In genomic region chr6:125193390-125193789, GRCm38 (mm10) we compare ENCODE assay signal across 9 mouse cellular contexts. TPM values are rescaled to one million over a fixed set of nuclear protein-coding genes. Genes with fewer than 3 reads are reported as not detected.
DNase-seq lines count a peak whose midpoint lies in the region; ATAC-seq and TF ChIP-seq lines count a peak whose summit lies in the region.
"Had no signal": no experiment of that assay in that cellular context is flagged by ENCODE, and none has a peak within 500 bp of the region (broad histone marks: within the 10 kb centered on the region; RNA-seq: fewer than 3 reads in every experiment).

No protein-coding gene starts in this region.

- no peak for DNase-seq in hindbrain, postnatal 0 days (ENCODE audit: low spot score)
- no peak for DNase-seq in frontal cortex, postnatal 14 days (ENCODE audit: low spot score in 2 of 2)
- DNase-seq in cerebellum, postnatal 10 days: no peak
- DNase-seq: gastrocnemius, postnatal 25 days; kidney, adult 8-10 months had no signal

- H3ac ChIP-seq in C2C12 (ENCODE audit: control insufficient read depth, insufficient read length, low read depth): no peak overlapping the region

- peaks cover 23% of the 10 kb centered on the region for H3K4me1 ChIP-seq in hindbrain, embryonic 15.5 days (replicated peaks)
- peaks cover 5% of the 10 kb centered on the region for H3K4me1 ChIP-seq in hindbrain, postnatal 0 days (ENCODE audit: insufficient read depth, low read length)
- peaks cover 3% of the 10 kb centered on the region for H3K4me1 ChIP-seq in ES-Bruce4 (ENCODE audit: control insufficient read depth, insufficient read depth, low read length)
- H3K4me1 ChIP-seq in limb, embryonic 12.5 days (replicated peaks): peaks cover 5% of the 10 kb centered on the region

- peaks cover 22% of the 10 kb centered on the region for H3K36me3 ChIP-seq in hindbrain, embryonic 15.5 days
- peaks cover 22% of the 10 kb centered on the region for H3K36me3 ChIP-seq in hindbrain, postnatal 0 days (ENCODE audit: insufficient read depth, low read length)
- H3K36me3 ChIP-seq in C2C12 (ENCODE audit: control insufficient read depth, insufficient read depth): peaks cover 51% of the 10 kb centered on the region
- peaks cover 27% of the 10 kb centered on the region for H3K36me3 ChIP-seq in ES-Bruce4 (ENCODE audit: control insufficient read depth, insufficient read depth, low read length, poor library complexity, severe bottlenecking)
- peaks cover 39% of the 10 kb centered on the region for H3K36me3 ChIP-seq in limb, embryonic 12.5 days

- no peaks in the 10 kb centered on the region for H3K9me3 ChIP-seq in hindbrain, embryonic 15.5 days
- H3K9me3 ChIP-seq in hindbrain, postnatal 0 days (ENCODE audit: low read length): no peaks in the 10 kb centered on the region
- no peaks in the 10 kb centered on the region for H3K9me3 ChIP-seq in ES-Bruce4 (replicated peaks; ENCODE audit: control insufficient read depth, insufficient read depth, low read length, poor library complexity, severe bottlenecking)
- no peaks in the 10 kb centered on the region for H3K9me3 ChIP-seq in limb, embryonic 12.5 days

- no peak for TF ChIP-seq EP300 in ES-Bruce4 (IDR thresholded peaks at IDR 0.05; ENCODE audit: insufficient read depth, low read depth, low read length)

- no peak for TF ChIP-seq POLR2A in ES-Bruce4 (IDR thresholded peaks at IDR 0.05; ENCODE audit: insufficient read depth, low read length)

- peaks cover 59% of the 10 kb centered on the region for H3K79me2 ChIP-seq in C2C12 (ENCODE audit: control insufficient read depth, insufficient read depth)

- TF ChIP-seq CTCF in hindbrain, postnatal 0 days (IDR thresholded peaks at IDR 0.05; ENCODE audit: low read depth): no peak
- TF ChIP-seq CTCF in C2C12 (IDR thresholded peaks at IDR 0.05; ENCODE audit: control insufficient read depth, insufficient read depth, insufficient read length): no peak
- TF ChIP-seq CTCF in ES-Bruce4 (IDR thresholded peaks at IDR 0.05; ENCODE audit: low read depth, low read length): no peak

- no peaks in the 10 kb centered on the region for H3K27me3 ChIP-seq in hindbrain, embryonic 15.5 days
- H3K27me3 ChIP-seq in hindbrain, postnatal 0 days (ENCODE audit: insufficient read depth, low read length): no peaks in the 10 kb centered on the region
- H3K27me3 ChIP-seq in C2C12 (ENCODE audit: control insufficient read depth, insufficient read depth, insufficient read length): no peaks in the 10 kb centered on the region
- H3K27me3 ChIP-seq in ES-Bruce4 (ENCODE audit: control insufficient read depth, insufficient read depth, low read length, poor library complexity, severe bottlenecking): no peaks in the 10 kb centered on the region
- H3K27me3 ChIP-seq in limb, embryonic 12.5 days: no peaks in the 10 kb centered on the region

- no peak overlapping the region for H3K27ac ChIP-seq in hindbrain, embryonic 15.5 days (replicated peaks)
- no peak overlapping the region for H3K27ac ChIP-seq in hindbrain, postnatal 0 days
- H3K27ac ChIP-seq in ES-Bruce4 (ENCODE audit: insufficient read depth, low read length): no peak overlapping the region
- H3K27ac ChIP-seq in limb, embryonic 12.5 days: no peak overlapping the region

- H3K9ac ChIP-seq in hindbrain, embryonic 15.5 days: no peak overlapping the region
- H3K9ac ChIP-seq in hindbrain, postnatal 0 days (replicated peaks; ENCODE audit: low read length): no peak overlapping the region
- 0 out of 2 replicates have a peak overlapping the region, but pooled peaks have one; percentile 20 for H3K9ac ChIP-seq in ES-Bruce4 (ENCODE audit: low read depth, poor library complexity, severe bottlenecking)
- no peak overlapping the region for H3K9ac ChIP-seq in limb, embryonic 12.5 days (replicated peaks)

- no peak for ATAC-seq in hindbrain, embryonic 15.5 days (ENCODE audit: low FRiP score, low read depth)
- ATAC-seq in hindbrain, postnatal 0 days: no peak
- no peak for ATAC-seq in limb, embryonic 12.5 days (ENCODE audit: insufficient number of reproducible peaks, insufficient read depth, low FRiP score, low TSS enrichment, low read depth)

- no peak overlapping the region for H3K4me3 ChIP-seq in hindbrain, embryonic 15.5 days
- no peak overlapping the region for H3K4me3 ChIP-seq in hindbrain, postnatal 0 days (ENCODE audit: low read length)
- peak overlapping the region; percentile 74 for H3K4me3 ChIP-seq in C2C12 (ENCODE audit: insufficient read depth, poor library complexity, severe bottlenecking)
- H3K4me3 ChIP-seq in ES-Bruce4 (ENCODE audit: low read depth, low read length): no peak overlapping the region
- H3K4me3 ChIP-seq in limb, embryonic 12.5 days (replicated peaks): peak overlapping the region; percentile 3; the same call in 1 of the 2 replicates

- WGBS in hindbrain, embryonic 15.5 days: 83% methylated on average over 7 of the region's 7 CpGs
- 80% methylated on average over 7 of the region's 7 CpGs for WGBS in hindbrain, postnatal 0 days
- WGBS in limb, embryonic 12.5 days: 71% methylated on average over 7 of the region's 7 CpGs

- peaks cover 34% of the 10 kb centered on the region for H3K79me3 ChIP-seq in C2C12 (ENCODE audit: low read depth)

- H3K4me2 ChIP-seq in hindbrain, embryonic 15.5 days: peak overlapping the region; percentile 94; the same call in 1 of the 2 replicates
- H3K4me2 ChIP-seq in hindbrain, postnatal 0 days (ENCODE audit: low read depth, low read length): no peak overlapping the region
- H3K4me2 ChIP-seq in limb, embryonic 12.5 days: peak overlapping the region; percentile 79

TF ChIP-seq in C2C12, 6 proteins besides CTCF, POLR2A, EP300 and RAD21:
- peak; percentile 72 for TF ChIP-seq USF1 (IDR thresholded peaks at IDR 0.05; ENCODE audit: low read depth)
- TF ChIP-seq MYOG (IDR thresholded peaks at IDR 0.05; ENCODE audit: control insufficient read depth, extremely low read depth, insufficient read length): no peak

RNA-seq across cellular contexts. Expression of gene Mrpl51, which starts 1.8 kb away (rescaled TPM):
- polyA plus RNA-seq in hindbrain, embryonic 15.5 days (2015; fragmentation: Nextera tagmentation; extraction: Ambion mirVana): 148 and 150 TPM in 2 replicates
- 20.6 and 40.3 TPM in 2 replicates for total RNA-seq in hindbrain, postnatal 0 days (2014; rRNA removed)
- 159 and 163 TPM in 2 replicates for polyA plus RNA-seq in hindbrain, postnatal 0 days (2015; fragmentation: Nextera tagmentation; extraction: Ambion mirVana)
- polyA plus RNA-seq in C2C12 (2012; fragmentation: generic; extraction: Trizol) (147 TPM), ES-Bruce4 (2011; ENCODE audit: insufficient read depth, insufficient read length, low read depth, missing spikeins) (113 TPM in 2 replicates)
- 209 and 210 TPM in 2 replicates for polyA plus RNA-seq in limb, embryonic 12.5 days (2016; fragmentation: Nextera tagmentation; extraction: Ambion mirVana)

RNA-seq across cellular contexts. Expression of gene Ncapd2, which starts 1.9 kb away (rescaled TPM):
- polyA plus RNA-seq in hindbrain, embryonic 15.5 days (2015; fragmentation: Nextera tagmentation; extraction: Ambion mirVana): 51.3 and 57.1 TPM in 2 replicates
- total RNA-seq in hindbrain, postnatal 0 days (2014; rRNA removed): 47.1 and 56.3 TPM in 2 replicates
- polyA plus RNA-seq in hindbrain, postnatal 0 days (2015; fragmentation: Nextera tagmentation; extraction: Ambion mirVana): 30.3 and 34.1 TPM in 2 replicates
- 78.7 TPM for polyA plus RNA-seq in C2C12 (2012; fragmentation: generic; extraction: Trizol)
- polyA plus RNA-seq in ES-Bruce4 (2011; ENCODE audit: insufficient read depth, insufficient read length, low read depth, missing spikeins): 383 and 401 TPM in 2 replicates
- 224 and 227 TPM in 2 replicates for polyA plus RNA-seq in limb, embryonic 12.5 days (2016; fragmentation: Nextera tagmentation; extraction: Ambion mirVana)

RNA-seq across cellular contexts. Expression of gene Vamp1, which starts 22.0 kb away (rescaled TPM):
- 28.1 and 28.4 TPM in 2 replicates for polyA plus RNA-seq in hindbrain, embryonic 15.5 days (2015; fragmentation: Nextera tagmentation; extraction: Ambion mirVana)
- total RNA-seq in hindbrain, postnatal 0 days (2014; rRNA removed): 74.6 and 85.3 TPM in 2 replicates
- 73.0 and 74.6 TPM in 2 replicates for polyA plus RNA-seq in hindbrain, postnatal 0 days (2015; fragmentation: Nextera tagmentation; extraction: Ambion mirVana)
- 0.69 TPM for polyA plus RNA-seq in C2C12 (2012; fragmentation: generic; extraction: Trizol)
- 9.4 and 14.3 TPM in 2 replicates for polyA plus RNA-seq in ES-Bruce4 (2011; ENCODE audit: insufficient read depth, insufficient read length, low read depth, missing spikeins)
- 6.3 and 7.4 TPM in 2 replicates for polyA plus RNA-seq in limb, embryonic 12.5 days (2016; fragmentation: Nextera tagmentation; extraction: Ambion mirVana)

RNA-seq across cellular contexts. Expression of gene Gapdh, which starts 27.1 kb away (rescaled TPM):
- polyA plus RNA-seq in hindbrain, embryonic 15.5 days (2015; fragmentation: Nextera tagmentation; extraction: Ambion mirVana): 1,531 and 1,630 TPM in 2 replicates
- 2,711 and 2,736 TPM in 2 replicates for total RNA-seq in hindbrain, postnatal 0 days (2014; rRNA removed)
- polyA plus RNA-seq in hindbrain, postnatal 0 days (2015; fragmentation: Nextera tagmentation; extraction: Ambion mirVana): 1,874 and 1,919 TPM in 2 replicates
- 7,334 TPM for polyA plus RNA-seq in C2C12 (2012; fragmentation: generic; extraction: Trizol)
- polyA plus RNA-seq in ES-Bruce4 (2011; ENCODE audit: insufficient read depth, insufficient read length, low read depth, missing spikeins): 933 and 990 TPM in 2 replicates
- polyA plus RNA-seq in limb, embryonic 12.5 days (2016; fragmentation: Nextera tagmentation; extraction: Ambion mirVana): 2,206 and 2,264 TPM in 2 replicates

RNA-seq across cellular contexts. Expression of gene Tapbpl, which starts 38.3 kb away (rescaled TPM):
- 6.8 and 8.2 TPM in 2 replicates for polyA plus RNA-seq in hindbrain, embryonic 15.5 days (2015; fragmentation: Nextera tagmentation; extraction: Ambion mirVana)
- total RNA-seq in hindbrain, postnatal 0 days (2014; rRNA removed): 4.5 and 7.0 TPM in 2 replicates
- 7.0 and 7.8 TPM in 2 replicates for polyA plus RNA-seq in hindbrain, postnatal 0 days (2015; fragmentation: Nextera tagmentation; extraction: Ambion mirVana)
- polyA plus RNA-seq in C2C12 (2012; fragmentation: generic; extraction: Trizol) (2.3 TPM), ES-Bruce4 (2011; ENCODE audit: insufficient read depth, insufficient read length, low read depth, missing spikeins) (2.1 and 3.9 TPM in 2 replicates)
- polyA plus RNA-seq in limb, embryonic 12.5 days (2016; fragmentation: Nextera tagmentation; extraction: Ambion mirVana): 2.0 and 2.8 TPM in 2 replicates

Comparison
In these comparisons a context has a peak if more than half of its experiments do, and no peak if none do; other contexts are left out.
1. H3K4me3 ChIP-seq: peak in C2C12 (single experiment) and limb, embryonic 12.5 days (single experiment); none in hindbrain, embryonic 15.5 days (single experiment), hindbrain, postnatal 0 days (single experiment) and ES-Bruce4 (single experiment).